Mouse (Mus musculus) spleen, adult 2 months (tissue): ENCODE results near the gene Hist1h3g.

ENCODE experiments used
- CTCF ChIP-seq: fragments of 200-500 bp; IDR thresholded peaks from 2 replicates; pipeline ENCODE4 v1.5.1; 2011; ENCODE audit warnings: mild to moderate bottlenecking, inconsistent platforms; ENCODE audit not compliant: insufficient read depth, insufficient read length, insufficient replicate concordance; ENCODE audit errors: extremely low read depth
- POLR2A ChIP-seq: fragments of 200-500 bp; IDR thresholded peaks from 2 replicates; pipeline ENCODE4 v1.6.1; 2011; ENCODE audit warnings: low read depth, low read length, inconsistent platforms

DNA sequence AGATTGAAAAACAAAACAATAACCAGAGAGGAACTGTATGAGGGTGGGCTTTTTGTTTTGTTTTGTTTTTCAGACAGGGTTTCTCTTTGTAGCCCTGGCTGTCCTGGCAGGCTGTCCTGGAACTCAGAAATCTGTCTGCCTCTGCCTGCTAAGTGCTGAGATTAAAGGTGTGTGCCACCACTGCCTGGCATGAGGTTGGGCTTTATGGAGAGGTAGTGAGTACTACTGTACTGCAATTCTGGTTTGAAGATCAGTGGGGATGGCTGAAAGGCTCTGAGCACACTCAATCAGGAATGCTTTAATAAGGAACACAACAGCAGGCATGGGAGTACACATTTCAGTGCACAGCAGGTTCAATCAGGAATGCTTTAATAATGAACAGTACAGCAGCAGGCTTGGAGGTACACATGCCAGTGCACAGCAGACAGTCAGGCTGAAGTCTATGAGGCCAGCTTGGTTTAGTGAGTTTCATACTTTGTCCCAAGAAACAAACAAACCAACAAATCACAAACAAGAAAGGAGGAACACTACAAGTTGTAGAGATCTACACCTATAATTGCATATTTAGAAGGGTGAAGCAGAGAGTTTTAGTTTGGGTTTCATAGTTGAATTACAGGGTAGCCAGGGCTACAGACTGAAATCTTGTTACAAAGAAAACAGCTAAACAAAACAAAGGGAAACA, 48.3 kb downstream of the Hist1h3g start:
- TF ChIP-seq CTCF (no peak), POLR2A (no peak)
